Comparison of ENCODE assay signal across 17 mouse cellular contexts in the genomic region with DNA sequence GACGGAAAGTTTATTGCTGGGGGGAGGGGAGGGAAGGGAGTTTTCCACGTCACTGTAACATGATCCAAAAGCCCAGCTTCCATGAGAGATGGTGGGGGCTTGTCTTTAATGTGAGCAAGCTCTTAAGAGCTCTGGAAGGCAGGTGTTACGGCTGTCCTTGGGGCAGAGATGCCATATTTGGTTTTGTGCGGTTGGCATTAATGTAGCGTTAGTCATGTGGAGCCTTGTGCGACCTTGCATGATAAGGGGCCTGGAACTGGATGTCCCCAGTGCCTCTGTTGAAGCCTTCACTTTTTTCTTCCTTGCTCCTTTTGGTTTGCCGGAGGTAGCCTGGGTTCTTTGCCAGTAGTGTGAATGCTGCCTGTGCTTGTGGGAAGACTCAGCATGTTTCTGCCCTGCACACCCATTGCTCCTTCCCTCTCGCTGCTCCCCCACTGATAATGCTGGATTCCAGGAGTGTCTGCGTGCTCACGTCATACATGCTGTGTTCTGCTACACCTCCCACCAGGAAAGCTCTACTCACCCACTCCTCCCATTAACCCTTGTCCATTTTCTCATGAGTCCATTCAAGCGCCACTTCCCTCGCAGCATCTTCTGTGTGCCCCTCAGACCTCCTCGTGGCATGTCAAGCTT.
A peak's percentile ranks its signal among the peaks of the same experiment; 100 is the strongest.
DNase-seq lines count a peak whose midpoint lies in the region; ATAC-seq and TF ChIP-seq lines count a peak whose summit lies in the region.
"Had no signal": no experiment of that assay in that cellular context is flagged by ENCODE, and none has a peak within 500 bp of the region (broad histone marks: within the 10 kb centered on the region; RNA-seq: fewer than 3 reads in every experiment).

No protein-coding gene starts in this region.

- peak overlapping the region; percentile 25; the same call in 1 of the 2 replicates for H3K9ac ChIP-seq in heart, embryonic 16.5 days (ENCODE audit: low read length)
- H3K9ac ChIP-seq: embryonic facial prominence, embryonic 13.5 days; lung, embryonic 14.5 days; midbrain, embryonic 12.5 days had no signal

- no peak overlapping the region for H3K4me2 ChIP-seq in heart, embryonic 16.5 days (ENCODE audit: low read depth, low read length)
- H3K4me2 ChIP-seq: embryonic facial prominence, embryonic 13.5 days; lung, embryonic 14.5 days; midbrain, embryonic 12.5 days had no signal

- H3K9me3 ChIP-seq in heart, embryonic 16.5 days (replicated peaks; ENCODE audit: control insufficient read depth, low read length), result no peaks in the 10 kb centered on the region
- H3K9me3 ChIP-seq: embryonic facial prominence, embryonic 13.5 days; midbrain, embryonic 12.5 days had no signal

- no peaks in the 10 kb centered on the region for H3K27me3 ChIP-seq in thymus, adult 2 months (ENCODE audit: control insufficient read depth, insufficient read depth, low read length)
- no peaks in the 10 kb centered on the region for H3K27me3 ChIP-seq in heart, embryonic 16.5 days (ENCODE audit: control insufficient read depth, insufficient read depth, low read length)

- TF ChIP-seq POLR2A in thymus, adult 2 months (IDR thresholded peaks at IDR 0.05; ENCODE audit: control insufficient read depth, extremely low read depth, insufficient read depth, low read length, poor library complexity), result no peak

- peak overlapping the region; percentile 30 for H3K4me3 ChIP-seq in thymus, adult 2 months (ENCODE audit: control insufficient read depth, insufficient read depth, low read length)
- no peak overlapping the region for H3K4me3 ChIP-seq in heart, embryonic 16.5 days (ENCODE audit: low read length)
- H3K4me3 ChIP-seq: embryonic facial prominence, embryonic 13.5 days; midbrain, embryonic 12.5 days had no signal

- ATAC-seq in heart, embryonic 16.5 days (replicated peaks; ENCODE audit: extremely low read depth, insufficient read depth, low FRiP score), result peak; percentile 63
- ATAC-seq: inflammation-experienced regulatory T-cells, adult 6 months had no signal

- peaks cover 38% of the 10 kb centered on the region for H3K4me1 ChIP-seq in thymus, adult 2 months (replicated peaks; ENCODE audit: control insufficient read depth, insufficient read depth, low read length)
- H3K4me1 ChIP-seq in heart, embryonic 16.5 days (ENCODE audit: control insufficient read depth, insufficient read depth, low read length), result peaks cover 40% of the 10 kb centered on the region
- H3K4me1 ChIP-seq: midbrain, embryonic 12.5 days had no signal

- no peaks in the 10 kb centered on the region for H3K36me3 ChIP-seq in thymus, adult 2 months (ENCODE audit: control insufficient read depth, insufficient read depth, low read length)
- H3K36me3 ChIP-seq in heart, embryonic 16.5 days (ENCODE audit: control insufficient read depth, insufficient read depth), result peaks cover 2% of the 10 kb centered on the region; the same call in 1 of the 2 replicates
- H3K36me3 ChIP-seq: embryonic facial prominence, embryonic 13.5 days; midbrain, embryonic 12.5 days had no signal

- no peak for TF ChIP-seq CTCF in thymus, adult 2 months (IDR thresholded peaks at IDR 0.05; ENCODE audit: borderline replicate concordance, control insufficient read depth, extremely low read depth, insufficient read depth, low read length, poor library complexity)

- DNase-seq in heart, adult 18-20 months, result peak; percentile 55 to 70
- DNase-seq in heart, postnatal 36 days, result no peak
- DNase-seq in thymus, adult 2 months, result no peak
- DNase-seq in thymus, adult 18-20 months, result no peak
- DNase-seq in thymus, postnatal 14 days, result no peak
- DNase-seq in urinary bladder, adult 2 months (ENCODE audit: low spot score), result no peak
- DNase-seq: cerebellum, adult 18-20 months; kidney, postnatal 4 days; liver; lung, embryonic 14.5 days; right cerebral cortex, postnatal 14 days; thymus, postnatal 36 days had no signal

- peak overlapping the region; percentile 73; the same call in 1 of the 2 replicates for H3K27ac ChIP-seq in thymus, adult 2 months (ENCODE audit: control insufficient read depth, insufficient read depth, low read length)
- H3K27ac ChIP-seq in heart, embryonic 16.5 days (ENCODE audit: low read length), result peak overlapping the region; percentile 89
- H3K27ac ChIP-seq: embryonic facial prominence, embryonic 13.5 days; macrophage; midbrain, embryonic 12.5 days had no signal

- intact Hi-C loops in heart, postnatal 36 days (cut with DNase I), result no loop called here

- 93% methylated on average over 13 of the region's 13 CpGs for WGBS in thymus, adult 2 months
- 49% methylated on average over 13 of the region's 13 CpGs for WGBS in heart, embryonic 16.5 days

Comparison
In these comparisons a context has a peak if more than half of its experiments do, and no peak if none do; other contexts are left out.
1. DNase-seq: peak in heart, adult 18-20 months (2 of 2); none in heart, postnatal 36 days (0 of 2), thymus, adult 2 months (single experiment), thymus, adult 18-20 months (0 of 2), thymus, postnatal 14 days (single experiment) and urinary bladder, adult 2 months (single experiment).